Mouse (Mus musculus): ENCODE measurements around the gene Stk35.

- TF ChIP-seq GATA1 (IDR thresholded peaks at IDR 0.05; ENCODE audit: low read length) (no peak), TAL1 (IDR thresholded peaks at IDR 0.05; ENCODE audit: low read length) (no peak)
Observed at GRCm38 (mm10) chr2:129845826-129846225, 45.5 kb downstream of the Stk35 start.

Data from erythroblast, embryonic 14.5 days (primary cell).